Comparison of ENCODE assay signal across 13 mouse cellular contexts in genomic region chr12:80324785-80325131, GRCm38 (mm10).
DNase-seq lines count a peak whose midpoint lies in the region; ATAC-seq and TF ChIP-seq lines count a peak whose summit lies in the region.
"Had no signal": no experiment of that assay in that cellular context is flagged by ENCODE, and none has a peak within 500 bp of the region (broad histone marks: within the 10 kb centered on the region; RNA-seq: fewer than 3 reads in every experiment).

No protein-coding gene starts in this region.

- H3K9me3 ChIP-seq in forebrain, embryonic 10.5 days, result no peaks in the 10 kb centered on the region
- H3K9me3 ChIP-seq in forebrain, embryonic 13.5 days (replicated peaks), result no peaks in the 10 kb centered on the region
- no peaks in the 10 kb centered on the region for H3K9me3 ChIP-seq in kidney, embryonic 15.5 days (replicated peaks)
- H3K9me3 ChIP-seq in heart, embryonic 16.5 days (replicated peaks; ENCODE audit: control insufficient read depth, low read length), result no peaks in the 10 kb centered on the region
- H3K9me3 ChIP-seq in liver, embryonic 14.5 days (ENCODE audit: control insufficient read depth, low read length), result no peaks in the 10 kb centered on the region
- H3K9me3 ChIP-seq: midbrain, embryonic 12.5 days had no signal

- no peak for TF ChIP-seq POLR2A in kidney, adult 2 months (IDR thresholded peaks at IDR 0.05; ENCODE audit: low read depth, low read length)

- no peak for TF ChIP-seq EP300 in liver, embryonic 14.5 days (IDR thresholded peaks at IDR 0.05; ENCODE audit: low read depth)

- no peaks in the 10 kb centered on the region for H3K36me3 ChIP-seq in forebrain, embryonic 10.5 days (replicated peaks)
- no peaks in the 10 kb centered on the region for H3K36me3 ChIP-seq in forebrain, embryonic 13.5 days (ENCODE audit: poor library complexity, severe bottlenecking)
- no peaks in the 10 kb centered on the region for H3K36me3 ChIP-seq in kidney, adult 2 months (ENCODE audit: control insufficient read depth, insufficient read depth, low read length)
- H3K36me3 ChIP-seq in kidney, embryonic 15.5 days, result no peaks in the 10 kb centered on the region
- no peaks in the 10 kb centered on the region for H3K36me3 ChIP-seq in heart, embryonic 16.5 days (ENCODE audit: control insufficient read depth, insufficient read depth)
- H3K36me3 ChIP-seq in liver, embryonic 14.5 days (replicated peaks; ENCODE audit: control insufficient read depth, insufficient read depth, low read depth), result no peaks in the 10 kb centered on the region
- H3K36me3 ChIP-seq: midbrain, embryonic 12.5 days had no signal

- no peak for DNase-seq in forebrain, embryonic 10.5 days (ENCODE audit: extremely low spot score, low spot score)
- peak; percentile 68 for DNase-seq in kidney, adult 2 months
- DNase-seq in liver, embryonic 14.5 days (ENCODE audit: low read depth in 3 of 3, low spot score in 3 of 3), result no peak
- DNase-seq in adrenal gland, postnatal 10 days, result no peak
- DNase-seq in layer of hippocampus, adult 18-20 months (ENCODE audit: low spot score in 2 of 2), result no peak
- DNase-seq: cerebellum, postnatal 14 days; lung, embryonic 14.5 days; spleen, adult 18-20 months had no signal

- no peak for TF ChIP-seq CTCF in kidney, adult 2 months (conservative IDR thresholded peaks at IDR 0.05; ENCODE audit: insufficient read depth, insufficient read length, low read depth, low read length)
- no peak for TF ChIP-seq CTCF in liver, embryonic 14.5 days (IDR thresholded peaks at IDR 0.05; ENCODE audit: low read depth)

- H3K27ac ChIP-seq in forebrain, embryonic 10.5 days, result peak overlapping the region; percentile 30; the same call in 1 of the 2 replicates
- H3K27ac ChIP-seq in forebrain, embryonic 13.5 days, result no peak overlapping the region
- 0 out of 2 replicates have a peak overlapping the region, but pooled peaks have one; percentile 21 for H3K27ac ChIP-seq in kidney, adult 2 months (ENCODE audit: insufficient read depth, low read depth, low read length)
- no peak overlapping the region for H3K27ac ChIP-seq in kidney, embryonic 15.5 days
- H3K27ac ChIP-seq in heart, embryonic 16.5 days (ENCODE audit: low read length), result peak overlapping the region; percentile 55; the same call in 1 of the 2 replicates
- H3K27ac ChIP-seq in liver, embryonic 14.5 days, result no peak overlapping the region
- H3K27ac ChIP-seq: layer of hippocampus, adult 2 months; midbrain, embryonic 12.5 days had no signal

- no peak overlapping the region for H3K4me2 ChIP-seq in forebrain, embryonic 13.5 days
- no peak overlapping the region for H3K4me2 ChIP-seq in kidney, embryonic 15.5 days
- H3K4me2 ChIP-seq in heart, embryonic 16.5 days (ENCODE audit: low read depth, low read length), result no peak overlapping the region
- no peak overlapping the region for H3K4me2 ChIP-seq in liver, embryonic 14.5 days (ENCODE audit: low read depth)
- H3K4me2 ChIP-seq: lung, embryonic 14.5 days; midbrain, embryonic 12.5 days had no signal

- no peak for ATAC-seq in forebrain, embryonic 13.5 days
- no peak for ATAC-seq in kidney, embryonic 15.5 days (replicated peaks; ENCODE audit: low FRiP score)
- no peak for ATAC-seq in heart, embryonic 16.5 days (replicated peaks; ENCODE audit: extremely low read depth, insufficient read depth, low FRiP score)
- ATAC-seq in liver, embryonic 14.5 days (ENCODE audit: insufficient read depth), result peak; percentile 26

- no peak overlapping the region for H3K9ac ChIP-seq in forebrain, embryonic 13.5 days
- H3K9ac ChIP-seq in kidney, embryonic 15.5 days, result no peak overlapping the region
- no peak overlapping the region for H3K9ac ChIP-seq in heart, embryonic 16.5 days (ENCODE audit: low read length)
- no peak overlapping the region for H3K9ac ChIP-seq in liver, embryonic 14.5 days (replicated peaks)
- H3K9ac ChIP-seq: lung, embryonic 14.5 days; midbrain, embryonic 12.5 days had no signal

- 59% methylated on average over 1 of the region's 1 CpGs for WGBS in forebrain, embryonic 10.5 days
- WGBS in forebrain, embryonic 13.5 days, result 90% methylated on average over 1 of the region's 1 CpGs
- WGBS in kidney, adult 2 months, result 44% methylated on average over 1 of the region's 1 CpGs
- 61% methylated on average over 1 of the region's 1 CpGs for WGBS in kidney, embryonic 15.5 days
- WGBS in heart, embryonic 16.5 days, result 31% methylated on average over 1 of the region's 1 CpGs
- 43% methylated on average over 1 of the region's 1 CpGs for WGBS in liver, embryonic 14.5 days (ENCODE audit: insufficient replicate concordance)

- no peak overlapping the region for H3K4me3 ChIP-seq in forebrain, embryonic 10.5 days
- H3K4me3 ChIP-seq in forebrain, embryonic 13.5 days, result no peak overlapping the region
- no peak overlapping the region for H3K4me3 ChIP-seq in kidney, adult 2 months (ENCODE audit: insufficient read depth, low read depth, low read length)
- no peak overlapping the region for H3K4me3 ChIP-seq in kidney, embryonic 15.5 days (replicated peaks)
- H3K4me3 ChIP-seq in heart, embryonic 16.5 days (ENCODE audit: low read length), result no peak overlapping the region
- no peak overlapping the region for H3K4me3 ChIP-seq in liver, embryonic 14.5 days (ENCODE audit: insufficient read depth in 1 of 2, low read depth in 2 of 2, low read length in 2 of 2)
- H3K4me3 ChIP-seq: layer of hippocampus, adult 2 months; midbrain, embryonic 12.5 days had no signal

- H3K27me3 ChIP-seq in forebrain, embryonic 10.5 days (ENCODE audit: poor library complexity, severe bottlenecking), result no peaks in the 10 kb centered on the region
- H3K27me3 ChIP-seq in forebrain, embryonic 13.5 days, result no peaks in the 10 kb centered on the region
- H3K27me3 ChIP-seq in kidney, adult 2 months (replicated peaks; ENCODE audit: control insufficient read depth, insufficient read depth, low read length), result no peaks in the 10 kb centered on the region
- H3K27me3 ChIP-seq in kidney, embryonic 15.5 days, result no peaks in the 10 kb centered on the region
- H3K27me3 ChIP-seq in heart, embryonic 16.5 days (ENCODE audit: control insufficient read depth, insufficient read depth, low read length), result no peaks in the 10 kb centered on the region
- H3K27me3 ChIP-seq in liver, embryonic 14.5 days (ENCODE audit: control insufficient read depth, insufficient read depth, low read length), result no peaks in the 10 kb centered on the region
- H3K27me3 ChIP-seq: midbrain, embryonic 12.5 days had no signal

- peaks cover 35% of the 10 kb centered on the region for H3K4me1 ChIP-seq in forebrain, embryonic 10.5 days
- 0 out of 2 replicates have a peak, but pooled peaks cover 3% of the 10 kb centered on the region for H3K4me1 ChIP-seq in forebrain, embryonic 13.5 days
- peaks cover 17% of the 10 kb centered on the region; the same call in 1 of the 2 replicates for H3K4me1 ChIP-seq in kidney, adult 2 months (ENCODE audit: control insufficient read depth, insufficient read depth, low read length)
- peaks cover 17% of the 10 kb centered on the region for H3K4me1 ChIP-seq in kidney, embryonic 15.5 days
- H3K4me1 ChIP-seq in heart, embryonic 16.5 days (ENCODE audit: control insufficient read depth, insufficient read depth, low read length), result peaks cover 25% of the 10 kb centered on the region
- H3K4me1 ChIP-seq in liver, embryonic 14.5 days (replicated peaks; ENCODE audit: control insufficient read depth in 2 of 2, insufficient read depth in 2 of 2, low read length in 1 of 2), result peaks cover 0 to 19% of the 10 kb centered on the region in 2 experiments; a peak in 2 of 4 replicates
- H3K4me1 ChIP-seq: midbrain, embryonic 12.5 days had no signal

Comparison
In these comparisons a context has a peak if more than half of its experiments do, and no peak if none do; other contexts are left out.
1. H3K27ac ChIP-seq: peak in forebrain, embryonic 10.5 days (single experiment), kidney, adult 2 months (single experiment) and heart, embryonic 16.5 days (single experiment); none in forebrain, embryonic 13.5 days (single experiment), kidney, embryonic 15.5 days (single experiment) and liver, embryonic 14.5 days (single experiment).